Mouse (Mus musculus) MEL (cell line): ENCODE results near the gene Ctns.

Experiments
- CHD2 ChIP-seq: IDR thresholded peaks from 2 replicates; pipeline ENCODE4 v1.6.1; 2011; ENCODE audit warnings: low read length, improper control_type of control experiment
- GABPA ChIP-seq: IDR thresholded peaks from 2 replicates; pipeline ENCODE4 v1.6.1; 2012; ENCODE audit warnings: low read depth, mild to moderate bottlenecking, inconsistent platforms, low read length, improper control_type of control experiment, moderate library complexity
- MXI1 ChIP-seq: IDR thresholded peaks from 2 replicates; pipeline ENCODE4 v1.6.1; 2011; ENCODE audit warnings: mild to moderate bottlenecking, low read depth, low read length, improper control_type of control experiment
- NRF1 ChIP-seq: IDR thresholded peaks from 2 replicates; pipeline ENCODE4 v1.6.1; 2014; ENCODE audit warnings: low read depth, mild to moderate bottlenecking, inconsistent platforms, low read length, improper control_type of control experiment, moderate library complexity; ENCODE audit not compliant: poor library complexity, insufficient read depth, severe bottlenecking
- RCOR1 ChIP-seq: IDR thresholded peaks from 2 replicates; pipeline ENCODE4 v1.6.1; 2012; ENCODE audit warnings: low read depth, mild to moderate bottlenecking, inconsistent platforms, low read length, improper control_type of control experiment

DNA sequence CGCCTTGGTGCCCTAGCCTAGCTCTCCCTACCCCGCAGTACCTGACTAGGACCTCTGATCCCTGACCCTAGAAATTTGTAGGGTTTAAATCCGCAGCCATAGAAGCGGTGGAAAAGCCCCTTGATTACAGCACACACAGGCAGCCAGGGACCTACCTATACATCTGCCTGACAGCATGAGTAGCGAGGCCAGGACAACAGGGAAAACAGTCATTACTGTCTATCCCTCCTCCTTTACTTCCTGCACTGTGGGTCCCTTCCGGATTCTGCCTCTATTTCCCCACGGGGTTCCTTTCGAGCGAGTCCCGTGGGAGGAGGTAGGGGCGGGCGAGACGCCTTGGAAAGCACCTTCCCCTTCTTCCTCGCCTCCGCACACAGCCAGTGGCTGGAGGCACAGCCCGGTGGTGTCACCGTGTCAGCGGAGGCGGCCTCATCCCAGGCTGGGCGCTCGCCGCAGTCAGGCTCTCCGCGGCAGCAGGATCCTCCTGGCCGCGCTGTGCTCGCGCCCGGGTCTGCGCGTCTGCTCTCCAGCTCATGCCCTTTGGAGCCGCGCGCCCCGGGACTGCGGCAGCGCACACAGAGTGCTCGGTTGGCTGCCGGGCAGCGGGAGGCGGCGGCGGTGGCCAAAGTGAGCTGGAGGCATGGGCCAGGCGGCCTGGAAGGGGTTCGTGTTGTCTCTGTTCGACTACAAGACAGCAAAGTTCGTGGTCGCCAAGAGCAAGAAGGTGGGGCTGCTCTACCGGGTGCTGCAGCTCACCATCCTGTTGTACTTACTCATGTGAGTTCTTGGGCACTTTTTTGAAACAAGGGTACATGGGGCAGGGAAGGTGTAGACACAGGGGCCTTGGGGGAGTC lies 38.7 kb downstream of the Ctns start, which contains the start of gene P2rx5:
- TF ChIP-seq NRF1 (no peak), MXI1 (no peak), CHD2 (no peak), GABPA (no peak), RCOR1 (no peak)
